In genomic region chr9:54098636-54099035, GRCm38 (mm10) we compare ENCODE assay signal across 14 mouse cellular contexts. TPM values are rescaled to one million over a fixed set of nuclear protein-coding genes. Genes with fewer than 3 reads are reported as not detected.
"Had no signal": no experiment of that assay in that cellular context is flagged by ENCODE, and none has a peak within 500 bp of the region (broad histone marks: within the 10 kb centered on the region; RNA-seq: fewer than 3 reads in every experiment).

No protein-coding gene starts in this region.

- H3K36me3 ChIP-seq: midbrain, embryonic 10.5 days; midbrain, embryonic 12.5 days; neural tube, embryonic 12.5 days had no signal

- H3K9ac ChIP-seq: lung, embryonic 14.5 days; midbrain, embryonic 12.5 days; neural tube, embryonic 12.5 days had no signal

- H3K27ac ChIP-seq: midbrain, embryonic 10.5 days; midbrain, embryonic 12.5 days; neural tube, embryonic 12.5 days had no signal

- DNase-seq: lung, adult 18-20 months; lung, embryonic 14.5 days; lung, postnatal 10 days; lung, postnatal 4 days; midbrain, embryonic 14.5 days; right cerebral cortex, postnatal 14 days; spleen, adult 18-20 months; thymus, adult 18-20 months; thymus, postnatal 14 days; thymus, postnatal 36 days had no signal

- H3K27me3 ChIP-seq: midbrain, embryonic 12.5 days; neural tube, embryonic 12.5 days had no signal

- H3K9me3 ChIP-seq: midbrain, embryonic 10.5 days; midbrain, embryonic 12.5 days; neural tube, embryonic 12.5 days had no signal

- H3K4me1 ChIP-seq: midbrain, embryonic 10.5 days; midbrain, embryonic 12.5 days; neural tube, embryonic 12.5 days had no signal

- H3K4me3 ChIP-seq: midbrain, embryonic 10.5 days; midbrain, embryonic 12.5 days; neural tube, embryonic 12.5 days had no signal

RNA-seq across cellular contexts. Expression of gene Tnfaip8l3, which starts 30.4 kb away (rescaled TPM):
- polyA plus RNA-seq: stomach, embryonic 14.5 days had no signal
